Mouse (Mus musculus) ES-E14 (cell line): Measurements from ENCODE around the gene Eya3. TPM values are rescaled to one million over a fixed set of nuclear protein-coding genes. Genes with fewer than 3 reads are reported as not detected.
"Not testable (repeated sequence)": the region's sequence is repeated elsewhere in the genome, so short reads cannot be mapped to it uniquely, and the experiment has no call there.

Experiments
- DNase-seq: peaks from one replicate; pipeline ENCODE4 v3.0.0-alpha.2; 2013; ENCODE audit warnings: low read depth, low spot score
- H3K27ac ChIP-seq: 2 replicates; pipeline ENCODE4 v1.5.1; 2012; ENCODE audit warnings: low read depth, mild to moderate bottlenecking, low read length, moderate library complexity, mixed read lengths; ENCODE audit not compliant: poor library complexity, insufficient read depth, severe bottlenecking
- H3K36me3 ChIP-seq: 2 replicates; pipeline ENCODE4 v1.6.1; 2012; ENCODE audit warnings: mild to moderate bottlenecking, low read length, moderate library complexity, mixed read lengths; ENCODE audit not compliant: control insufficient read depth, poor library complexity, insufficient read depth, severe bottlenecking
- H3K4me1 ChIP-seq, 2 experiments: fragments of 150-350 bp in 1 of 2; sonication (generic) in 1 of 2; 2 replicates each; pipeline ENCODE4 v1.6.1; 2012; ENCODE audit warnings: low read length in 2 of 2, mild to moderate bottlenecking in 1 of 2, mixed read lengths in 1 of 2; ENCODE audit not compliant: control insufficient read depth in 2 of 2, insufficient read depth in 2 of 2, poor library complexity in 1 of 2
- H3K4me3 ChIP-seq, 2 experiments: fragments of 150-350 bp in 1 of 2; sonication (generic) in 1 of 2; 2 replicates each; pipeline ENCODE4 v1.5.1; 2012; ENCODE audit warnings: low read length in 2 of 2, low read depth in 1 of 2, mild to moderate bottlenecking in 1 of 2, mixed read lengths in 1 of 2; ENCODE audit not compliant: insufficient read depth in 1 of 2, poor library complexity in 1 of 2, severe bottlenecking in 1 of 2
- H3K9ac ChIP-seq: 2 replicates; pipeline ENCODE4 v1.6.1; 2012; ENCODE audit warnings: low read depth, mild to moderate bottlenecking, low read length, mixed read lengths; ENCODE audit not compliant: poor library complexity, insufficient read depth, severe bottlenecking
- H3K9me3 ChIP-seq: fragments of 150-350 bp; sonication (generic); 2 replicates; pipeline ENCODE4 v1.6.1; 2012; ENCODE audit warnings: low read depth, mild to moderate bottlenecking, low read length; ENCODE audit not compliant: control insufficient read depth, insufficient read depth
- CHD2 ChIP-seq: IDR thresholded peaks from 2 replicates; pipeline ENCODE4 v1.6.1; 2014; ENCODE audit warnings: mild to moderate bottlenecking, low read depth, low read length, inconsistent platforms
- HCFC1 ChIP-seq: IDR thresholded peaks from 2 replicates; pipeline ENCODE4 v1.6.1; 2012; ENCODE audit warnings: low read length, inconsistent platforms, borderline replicate concordance; ENCODE audit not compliant: insufficient read depth
- MAFK ChIP-seq: IDR thresholded peaks from 2 replicates; pipeline ENCODE4 v1.6.1; 2014; ENCODE audit warnings: mild to moderate bottlenecking, low read depth, low read length, inconsistent platforms; ENCODE audit not compliant: insufficient read depth
- ZC3H11A ChIP-seq: IDR thresholded peaks from 2 replicates; pipeline ENCODE4 v1.6.1; 2012; ENCODE audit warnings: low read depth, mild to moderate bottlenecking, inconsistent platforms, low read length, borderline replicate concordance
- ZNF384 ChIP-seq: IDR thresholded peaks from 2 replicates; pipeline ENCODE4 v1.6.1; 2012; ENCODE audit warnings: low read depth, low read length, inconsistent platforms
- in situ Hi-C, 2 experiments: fragments of 600-800 bp; cut with MboI; formaldehyde crosslinking; loops; one replicate each; pipeline ENCODE4 v1.15.1; 2025; ENCODE audit warnings: low sequenced_read_pairs in 2 of 2, inconsistent platforms in 1 of 2; ENCODE audit not compliant: unreplicated experiment in 2 of 2
- total RNA-seq: library from RNA; depleted of rRNA; stranded (reverse); fragments of 300-350 nt; gene quantifications from 2 replicates; pipeline ENCODE4 v1.2.3, GENCODE M21; 2012

Eya3 gene
- total RNA-seq, 1 experiment = 31.9 TPM

GRCm38 (mm10) chr4:132599764-132600163 lies 39.0 kb upstream of the Eya3 start:
- Histone ChIP-seq H3K9me3 (no peaks in the 10 kb centered on the region), H3K27ac (no peak overlapping the region), H3K4me3 (no peak overlapping the region), H3K4me1 (no peaks in the 10 kb centered on the region; a peak in 1 of 4 replicates), H3K36me3 (no peaks in the 10 kb centered on the region), H3K9ac (no peak overlapping the region)
- no peak for DNase-seq
- in situ Hi-C loops = no loop called here
- TF ChIP-seq HCFC1 (no peak), MAFK (no peak)

- H3K9me3 ChIP-seq = no peaks in the 10 kb centered on the region
- TF ChIP-seq ZNF384 (no peak), HCFC1 (no peak), ZC3H11A (no peak), MAFK (no peak)
Observed at GRCm38 (mm10) chr4:132600465-132600864, 38.3 kb upstream of the Eya3 start.

GRCm38 (mm10) chr4:132601242-132601641 lies 37.5 kb upstream of the Eya3 start:
- in situ Hi-C loops, H3K4me3 ChIP-seq: not testable (repeated sequence)

More at GRCm38 (mm10) chr4:132600465-132600864, 38.3 kb upstream of the Eya3 start:
- no peaks in the 10 kb centered on the region for H3K4me1 ChIP-seq
- in situ Hi-C loops = no loop called here
- H3K4me3 ChIP-seq = no peak overlapping the region
- no peaks in the 10 kb centered on the region for H3K36me3 ChIP-seq
- no peak overlapping the region for H3K27ac ChIP-seq
- no peak overlapping the region for H3K9ac ChIP-seq
- no peak for DNase-seq

GRCm38 (mm10) chr4:132603468-132603867 lies 35.3 kb upstream of the Eya3 start:
- H3K27ac ChIP-seq = no peak overlapping the region
- no peaks in the 10 kb centered on the region for H3K4me1 ChIP-seq
- in situ Hi-C loops = no loop called here
- H3K36me3 ChIP-seq = no peaks in the 10 kb centered on the region
- no peaks in the 10 kb centered on the region for H3K9me3 ChIP-seq
- H3K9ac ChIP-seq = no peak overlapping the region
- H3K4me3 ChIP-seq = no peak overlapping the region
- no peak for TF ChIP-seq MAFK
- no peak for TF ChIP-seq ZC3H11A
- TF ChIP-seq ZNF384 = no peak
- TF ChIP-seq HCFC1 = no peak
- no peak for TF ChIP-seq CHD2
- no peak for DNase-seq

More at GRCm38 (mm10) chr4:132601242-132601641, 37.5 kb upstream of the Eya3 start:
- not testable (repeated sequence) for H3K27ac ChIP-seq, DNase-seq, H3K9me3 ChIP-seq, H3K4me1 ChIP-seq, H3K36me3 ChIP-seq, H3K9ac ChIP-seq

GRCm38 (mm10) chr4:132605816-132606215 lies 33.0 kb upstream of the Eya3 start:
- DNase-seq = no peak
- in situ Hi-C loops = no loop called here
- Histone ChIP-seq H3K4me3 (no peak overlapping the region), H3K36me3 (no peaks in the 10 kb centered on the region), H3K27ac (no peak overlapping the region), H3K9me3 (no peaks in the 10 kb centered on the region), H3K4me1 (no peaks in the 10 kb centered on the region), H3K9ac (no peak overlapping the region)
- no peak for TF ChIP-seq MAFK
- no peak for TF ChIP-seq CHD2
- TF ChIP-seq ZNF384 = no peak
- TF ChIP-seq HCFC1 = no peak
